Mouse (Mus musculus) 3T3-L1 (cell line): ENCODE data around the gene Taf4.

Experiments used
- DNase-seq: peaks from one replicate; pipeline ENCODE4 v3.0.0-alpha.2; 2015; ENCODE audit warnings: low read depth, low spot score

Taf4 gene

GRCm38 (mm10) chr2:179976628-179977343, at the start of gene Taf4:
TSS of gene Taf4 (minus strand) at chr2:179976646.
- peak; percentile 76 for DNase-seq

GRCm38 (mm10) chr2:180025861-180026200, 49.4 kb upstream of the Taf4 start:
- peak; percentile 35 for DNase-seq

DNA sequence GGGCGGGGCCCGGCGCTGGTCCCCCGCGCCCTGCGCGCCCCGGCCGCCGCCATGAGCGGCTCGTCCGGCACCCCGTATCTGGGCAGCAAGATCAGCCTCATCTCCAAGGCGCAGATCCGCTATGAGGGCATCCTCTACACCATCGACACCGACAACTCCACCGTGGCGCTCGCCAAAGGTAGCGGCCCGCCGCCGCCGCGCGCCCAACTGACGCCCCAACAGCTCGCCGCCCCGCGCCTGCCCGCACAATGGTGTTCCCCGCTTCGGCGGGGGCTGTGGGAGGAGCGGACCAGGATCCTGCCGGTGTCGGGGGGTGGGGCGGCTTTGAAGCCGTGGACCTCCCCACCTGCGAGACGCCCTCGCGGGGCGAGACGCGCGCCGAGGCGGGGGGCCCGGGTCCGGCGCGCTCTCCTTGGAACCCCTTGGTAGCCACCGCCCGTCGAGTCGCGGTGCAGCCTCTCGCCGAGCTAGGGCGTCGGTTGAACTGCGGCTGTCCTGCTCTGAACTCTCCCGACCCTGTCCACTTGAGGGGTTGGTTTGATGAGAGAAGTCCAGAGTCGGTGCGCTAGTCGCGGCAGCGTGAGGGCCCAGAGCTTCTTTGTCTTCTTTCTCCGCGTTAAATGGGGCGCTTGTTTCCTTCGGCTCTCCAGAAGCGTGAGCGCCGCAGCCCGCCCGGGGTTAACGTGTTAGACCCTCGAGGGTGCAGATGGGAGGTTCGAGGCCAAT, 48.9 kb upstream of the Taf4 start:
- DNase-seq = peak; percentile 43

GRCm38 (mm10) chr2:180024401-180025098, 48.1 kb upstream of the Taf4 start, which contains the start of gene Lsm14b:
TSS of gene Lsm14b (plus strand) at chr2:180024987.
- DNase-seq = peak; percentile 95

DNA sequence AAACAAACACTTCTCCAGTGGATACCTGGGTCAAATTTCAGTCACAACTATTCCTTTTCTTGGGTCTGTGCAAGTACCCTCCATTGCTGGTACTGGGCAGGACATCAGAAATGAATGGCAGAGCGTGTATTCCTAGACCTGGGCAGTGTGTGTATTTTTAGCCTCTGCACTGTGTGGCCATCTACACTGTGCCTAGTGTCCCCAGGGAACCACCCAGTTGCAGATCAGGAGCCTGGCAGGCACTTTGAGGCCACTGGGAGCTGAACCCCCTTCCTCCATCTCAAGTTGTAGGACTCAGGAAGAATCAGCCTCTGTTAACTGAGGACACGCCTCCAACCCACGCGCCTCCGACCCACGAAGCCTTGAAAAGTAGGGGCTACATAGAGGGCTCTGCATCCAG, 46.3 kb upstream of the Taf4 start:
- DNase-seq = no peak

- DNase-seq = no peak
Observed at GRCm38 (mm10) chr2:180020919-180021318, 44.5 kb upstream of the Taf4 start.

- no peak for DNase-seq
Observed at GRCm38 (mm10) chr2:180020091-180020661, 43.7 kb upstream of the Taf4 start.

- DNase-seq = no peak
Observed at GRCm38 (mm10) chr2:180018573-180018972, 42.1 kb upstream of the Taf4 start.

DNA sequence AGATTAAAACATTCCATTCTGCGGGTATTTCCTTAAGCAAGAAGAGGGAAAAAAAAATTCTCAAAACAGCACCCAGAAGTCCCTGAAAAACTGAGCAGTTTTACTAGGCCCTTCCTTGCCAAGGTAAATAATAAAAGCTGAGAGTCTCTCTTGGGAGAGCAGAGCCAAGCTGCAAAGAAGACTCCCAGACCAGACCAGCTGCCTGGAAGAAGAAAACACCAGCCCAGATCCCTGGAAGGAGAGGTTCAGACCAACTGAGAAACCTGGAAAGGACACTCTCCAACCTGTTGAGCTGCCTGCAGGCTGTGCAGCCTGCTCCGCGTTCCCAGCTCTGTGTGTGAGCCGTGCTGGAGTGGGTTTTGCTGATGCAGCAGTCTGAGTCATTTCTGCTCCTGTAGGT, 41.2 kb upstream of the Taf4 start:
- no peak for DNase-seq

DNA sequence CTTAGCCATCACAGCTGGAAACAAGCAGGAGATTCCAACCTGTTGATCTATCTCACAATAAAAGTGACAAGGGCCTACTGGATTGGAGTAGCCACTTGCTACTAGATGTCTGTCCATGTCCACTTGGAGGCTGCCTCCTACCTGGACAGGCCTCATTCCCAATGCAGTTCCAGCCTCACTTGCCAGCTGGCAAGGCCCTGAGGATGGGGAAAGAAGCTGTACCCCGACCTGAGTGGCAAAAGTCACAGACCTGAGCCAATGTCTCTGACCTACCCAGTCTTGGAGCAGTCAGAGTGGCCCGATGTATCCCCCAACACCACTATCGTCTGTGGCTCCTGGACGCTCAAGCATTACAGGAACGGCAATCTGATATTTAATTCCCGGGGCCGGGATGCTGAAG, 37.2 kb upstream of the Taf4 start:
- DNase-seq = no peak

DNA sequence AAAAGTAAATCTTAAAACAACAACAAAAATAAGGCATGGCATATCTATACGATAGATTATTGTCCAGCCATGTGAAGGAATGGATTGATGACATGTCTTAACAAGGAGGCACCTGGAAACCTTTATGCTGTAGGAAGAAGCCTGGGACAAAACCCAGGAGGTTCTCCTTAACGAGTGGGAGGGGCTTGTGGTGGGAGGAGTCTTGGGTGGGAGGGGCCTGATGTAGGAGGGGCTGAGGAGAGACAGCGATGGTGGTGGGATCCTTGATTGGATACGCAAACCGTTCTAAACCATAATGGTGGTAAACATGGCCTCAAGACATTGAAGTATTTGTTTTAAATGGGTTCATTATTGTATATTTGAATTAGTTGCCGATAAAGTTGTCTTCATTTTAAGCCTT, 34.9 kb upstream of the Taf4 start:
- DNase-seq = no peak

GRCm38 (mm10) chr2:180010686-180011085, 34.2 kb upstream of the Taf4 start:
- no peak for DNase-seq

- DNase-seq = no peak
Observed at GRCm38 (mm10) chr2:180006352-180007017, 30.0 kb upstream of the Taf4 start.

DNA sequence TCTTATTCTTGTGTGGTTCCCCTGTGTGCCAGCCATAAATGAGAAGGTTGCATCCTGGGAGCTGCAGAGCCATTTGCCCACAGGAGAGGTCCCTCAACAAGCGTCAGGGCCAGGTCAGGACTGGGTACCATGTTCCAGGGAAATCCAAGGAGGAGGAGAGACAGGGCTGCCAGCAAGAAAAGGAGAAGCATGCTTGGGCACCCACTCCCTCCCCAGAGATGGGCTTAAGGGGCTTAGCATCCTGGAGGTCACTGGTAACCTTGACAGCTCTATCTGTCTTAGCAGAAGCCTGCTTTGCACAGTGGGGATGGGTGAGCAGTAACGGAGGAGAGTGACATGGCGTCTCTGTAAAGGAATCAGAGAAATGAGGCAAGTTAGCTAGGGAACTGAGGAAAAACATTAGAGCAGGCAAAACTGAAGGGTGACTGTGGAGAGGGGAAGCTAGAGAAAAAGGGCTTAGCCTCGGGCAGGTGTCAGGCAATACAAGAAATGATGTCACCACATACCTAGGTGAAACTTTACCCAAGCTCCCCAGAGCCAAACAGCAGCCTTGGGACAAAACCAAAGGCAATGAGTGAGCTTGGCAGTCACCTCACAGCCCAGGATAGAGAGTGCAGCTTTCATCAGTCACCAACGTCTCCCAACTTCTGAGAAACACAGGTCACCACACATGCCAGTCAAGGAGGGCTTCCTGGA, 29.4 kb upstream of the Taf4 start:
- DNase-seq = no peak

- no peak for DNase-seq
Observed at GRCm38 (mm10) chr2:180001635-180002034, 25.2 kb upstream of the Taf4 start.

DNA sequence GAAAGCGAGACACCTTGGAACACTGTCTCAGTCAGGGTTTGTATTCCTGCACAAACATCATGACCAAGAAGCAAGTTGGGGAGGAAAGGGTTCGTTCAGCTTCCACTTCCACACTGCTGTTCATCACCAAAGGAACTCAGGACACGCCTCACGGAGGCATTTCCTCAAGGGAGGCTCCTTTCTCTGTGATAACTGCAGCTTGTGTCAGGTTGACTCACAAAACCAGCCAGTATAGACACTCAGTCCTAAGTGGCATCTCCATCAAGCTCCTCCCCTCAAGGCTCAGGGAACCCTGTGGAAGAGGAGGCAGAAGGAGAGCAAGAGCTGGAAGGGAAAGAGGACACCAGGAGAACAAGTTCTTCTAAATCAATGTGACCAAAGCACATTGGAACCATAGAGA, 22.0 kb upstream of the Taf4 start:
- DNase-seq = peak; percentile 43

- no peak for DNase-seq
Observed at GRCm38 (mm10) chr2:179993071-179993470, 16.6 kb upstream of the Taf4 start.

GRCm38 (mm10) chr2:179989098-179989497, 12.7 kb upstream of the Taf4 start:
- no peak for DNase-seq

- no peak for DNase-seq
Observed at GRCm38 (mm10) chr2:179986437-179987022, 10.1 kb upstream of the Taf4 start.

DNA sequence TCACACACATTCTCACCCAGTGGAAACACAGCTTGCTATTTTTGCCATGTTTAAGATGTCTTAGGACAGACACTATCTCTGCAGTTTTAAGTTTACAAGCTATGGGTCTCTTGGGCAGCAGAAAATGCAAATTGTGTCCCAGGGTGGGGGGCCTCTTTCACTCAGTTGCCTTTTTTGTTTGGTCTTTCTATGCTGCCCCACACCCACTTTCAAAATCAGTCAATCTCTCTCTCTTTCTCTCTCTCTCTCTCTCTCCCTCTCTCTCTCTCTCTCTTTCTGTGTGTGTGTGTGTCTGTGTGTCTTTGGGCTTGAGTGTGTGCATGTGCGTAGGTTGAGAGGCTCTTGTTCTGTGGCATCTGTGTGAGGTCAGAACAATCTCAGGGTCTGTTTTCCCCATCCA, 9.2 kb upstream of the Taf4 start:
- DNase-seq = no peak

DNA sequence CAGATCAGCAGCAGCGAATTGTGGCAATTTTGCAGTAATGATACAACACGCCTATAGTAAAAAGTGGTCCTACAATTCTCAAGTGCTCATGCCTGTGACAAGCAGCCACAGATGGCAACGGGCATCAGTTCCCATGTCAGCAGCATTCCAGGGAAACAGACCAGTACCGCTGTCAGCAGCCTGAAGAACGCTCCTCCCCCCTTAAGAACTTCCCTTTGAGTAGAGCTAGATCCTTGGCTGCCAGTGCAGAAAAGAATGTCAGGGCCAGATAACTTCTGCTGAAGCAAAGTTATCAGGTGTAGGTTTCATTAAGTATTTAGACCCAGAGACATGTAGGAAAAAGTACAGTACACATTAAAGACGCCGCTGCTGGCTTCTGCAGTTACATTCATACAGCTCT, 8.4 kb upstream of the Taf4 start:
- no peak for DNase-seq
